Mouse (Mus musculus) myocyte (in vitro differentiated cells): Measurements from ENCODE around the gene Tle6. TPM values are rescaled to one million over a fixed set of nuclear protein-coding genes. Genes with fewer than 3 reads are reported as not detected.

Experiments used
- H3K27me3 ChIP-seq: one replicate; pipeline ENCODE4 v1.6.1; 2011; ENCODE audit not compliant: control insufficient read depth, insufficient read depth, insufficient read length
- H3K36me3 ChIP-seq: one replicate; pipeline ENCODE4 v1.6.1; 2011; ENCODE audit not compliant: control insufficient read depth, insufficient read depth
- H3K4me2 ChIP-seq: one replicate; pipeline ENCODE4 v1.6.1; 2011; ENCODE audit warnings: low read depth, control low read depth
- H3K4me3 ChIP-seq: one replicate; pipeline ENCODE4 v1.5.1; 2011; ENCODE audit warnings: mild to moderate bottlenecking, control low read depth, moderate library complexity
- H3K79me2 ChIP-seq: one replicate; pipeline ENCODE4 v1.6.1; 2011; ENCODE audit not compliant: control insufficient read depth, insufficient read depth
- H3ac ChIP-seq: one replicate; pipeline ENCODE4 v1.6.1; 2011; ENCODE audit not compliant: control insufficient read depth, insufficient read length
- CEBPB ChIP-seq: IDR thresholded peaks from 2 replicates; pipeline ENCODE4 v1.6.1; 2011; ENCODE audit warnings: mild to moderate bottlenecking, moderate library complexity; ENCODE audit not compliant: poor library complexity, insufficient read depth, severe bottlenecking
- E2F4 ChIP-seq: IDR thresholded peaks from one replicate; pipeline ENCODE4 v1.6.1; 2011; ENCODE audit warnings: mild to moderate bottlenecking, control low read depth, moderate library complexity; ENCODE audit not compliant: insufficient read depth
- MAX ChIP-seq: IDR thresholded peaks from one replicate; pipeline ENCODE4 v1.6.1; 2011; ENCODE audit warnings: low read depth, mild to moderate bottlenecking, control low read depth
- MYOD1 ChIP-seq, 3 experiments: IDR thresholded peaks; one replicate each; pipeline ENCODE4 v1.6.1; 2011; ENCODE audit warnings: control low read depth in 2 of 3, low read depth in 2 of 3, mild to moderate bottlenecking in 2 of 3, moderate library complexity in 1 of 3; ENCODE audit not compliant: insufficient read length in 2 of 3, control insufficient read depth in 1 of 3
- MYOG ChIP-seq, 3 experiments: IDR thresholded peaks; one replicate each; pipeline ENCODE4 v1.6.1; 2011; ENCODE audit warnings: control low read depth in 2 of 3, low read depth in 2 of 3, mild to moderate bottlenecking in 2 of 3; ENCODE audit not compliant: insufficient read length in 2 of 3, control insufficient read depth in 1 of 3, insufficient read depth in 1 of 3
- POLR2A ChIP-seq: IDR thresholded peaks from one replicate; pipeline ENCODE4 v1.6.1; 2011; ENCODE audit warnings: low read depth, mild to moderate bottlenecking, control low read depth, moderate library complexity; ENCODE audit not compliant: insufficient read length
- POLR2AphosphoS2 ChIP-seq: IDR thresholded peaks from one replicate; pipeline ENCODE4 v1.6.1; 2011; ENCODE audit warnings: low read depth, control low read depth; ENCODE audit not compliant: insufficient read length
- REST ChIP-seq: IDR thresholded peaks from one replicate; pipeline ENCODE4 v1.6.1; 2011; ENCODE audit warnings: mild to moderate bottlenecking, control low read depth, moderate library complexity; ENCODE audit not compliant: insufficient read depth, insufficient read length
- SRF ChIP-seq: IDR thresholded peaks from one replicate; pipeline ENCODE4 v1.6.1; 2011; ENCODE audit warnings: low read depth; ENCODE audit not compliant: control insufficient read depth, insufficient read length
- TCF12 ChIP-seq: IDR thresholded peaks from one replicate; pipeline ENCODE4 v1.6.1; 2011; ENCODE audit warnings: mild to moderate bottlenecking, control low read depth; ENCODE audit not compliant: poor library complexity, insufficient read depth, severe bottlenecking
- TCF3 ChIP-seq: IDR thresholded peaks from one replicate; pipeline ENCODE4 v1.6.1; 2011; ENCODE audit warnings: low read depth, control low read depth; ENCODE audit not compliant: insufficient read length
- USF1 ChIP-seq: IDR thresholded peaks from one replicate; pipeline ENCODE4 v1.6.1; 2011; ENCODE audit warnings: low read depth, mild to moderate bottlenecking, control low read depth, moderate library complexity
- polyA plus RNA-seq: library from polyadenylated mRNA; unstranded; fragments of >200 nt; fragmentation: generic; extraction: Trizol; gene quantifications from one replicate; pipeline ENCODE4 v1.2.1, GENCODE M21; 2012; ENCODE audit warnings: missing spikeins

Gene Tle6
- polyA plus RNA-seq, 1 experiment: 15.3 TPM

DNA sequence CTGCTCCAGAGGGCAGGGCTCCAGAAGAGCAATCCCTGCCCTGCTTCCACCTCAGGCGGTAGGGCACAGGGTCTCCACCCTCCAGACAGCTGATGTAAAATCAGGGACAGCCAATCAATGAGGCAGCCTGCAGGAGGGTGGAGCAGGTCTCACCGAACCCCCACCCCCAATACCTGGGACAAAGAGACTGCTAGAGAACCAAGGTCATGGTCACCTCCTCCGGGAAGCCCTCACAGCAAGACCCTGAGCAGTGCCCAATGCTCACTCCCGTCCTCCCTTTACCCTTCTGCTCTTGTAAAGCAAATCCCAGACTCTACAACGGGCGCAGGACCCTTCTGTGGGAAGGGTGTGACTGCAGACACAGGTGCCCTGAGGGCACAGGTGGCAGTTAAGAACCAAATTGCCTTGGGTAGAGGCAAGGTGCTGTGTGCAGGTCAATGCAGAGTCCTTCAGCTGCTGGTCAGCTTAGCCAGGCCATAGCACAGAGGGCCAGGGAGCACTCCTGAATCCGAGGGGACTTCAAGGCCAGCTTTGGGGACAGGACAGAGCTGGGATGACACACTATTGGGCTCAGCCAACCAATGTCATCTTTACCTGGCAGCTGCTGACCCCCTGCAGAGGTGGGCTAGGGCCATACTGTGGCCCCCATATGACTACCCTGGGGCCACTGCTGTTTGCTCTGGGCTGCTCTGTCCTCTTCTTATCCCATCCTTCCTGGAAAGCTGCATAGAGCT is 58.0 kb downstream of the Tle6 start:
- TF ChIP-seq POLR2A (no peak), CEBPB (no peak), TCF3 (no peak), REST (no peak), MYOD1 (IDR thresholded peaks at IDR 0.05; ENCODE audit: control insufficient read depth in 1 of 3, insufficient read length in 2 of 3, low read depth in 2 of 3) (no peak), MYOG (IDR thresholded peaks at IDR 0.05; ENCODE audit: control insufficient read depth in 1 of 3, insufficient read depth in 1 of 3, insufficient read length in 2 of 3, low read depth in 2 of 3) (no peak), TCF12 (no peak), USF1 (no peak)
- Histone ChIP-seq H3K4me2 (peak overlapping the region; percentile 98), H3K27me3 (no peaks in the 10 kb centered on the region), H3K79me2 (peaks cover 62% of the 10 kb centered on the region), H3ac (peak overlapping the region; percentile 82), H3K4me3 (peak overlapping the region; percentile 44), H3K36me3 (no peaks in the 10 kb centered on the region)

DNA sequence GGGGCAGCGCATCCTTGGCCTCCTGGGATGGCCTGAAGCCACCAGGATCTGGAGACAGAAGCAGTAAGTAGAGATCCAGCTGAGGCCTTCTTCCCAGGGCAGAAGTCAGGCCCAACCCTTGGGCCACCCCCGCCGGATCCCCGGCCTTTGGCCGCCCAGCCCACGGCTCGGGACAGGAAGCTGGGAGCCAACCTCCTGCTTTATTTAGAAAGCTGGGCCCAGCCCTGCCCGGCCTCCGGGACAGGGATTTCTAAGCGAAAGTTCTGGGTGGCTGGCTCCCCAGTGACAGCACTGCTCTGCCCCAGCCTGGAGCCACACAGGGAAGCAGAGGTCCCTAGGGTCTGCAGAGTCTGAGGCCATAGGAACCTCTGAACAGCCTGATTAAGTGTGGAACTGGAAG is 59.1 kb downstream of the Tle6 start:
- H3K27me3 ChIP-seq: no peaks in the 10 kb centered on the region
- peak overlapping the region; percentile 52 for H3K4me2 ChIP-seq
- TF ChIP-seq MYOG (IDR thresholded peaks at IDR 0.05; ENCODE audit: control insufficient read depth in 1 of 3, insufficient read depth in 1 of 3, insufficient read length in 2 of 3, low read depth in 2 of 3) (no peak), SRF (no peak)
- H3K36me3 ChIP-seq: no peaks in the 10 kb centered on the region
- no peak overlapping the region for H3K4me3 ChIP-seq
- H3ac ChIP-seq: no peak overlapping the region
- H3K79me2 ChIP-seq: peaks cover 66% of the 10 kb centered on the region

DNA sequence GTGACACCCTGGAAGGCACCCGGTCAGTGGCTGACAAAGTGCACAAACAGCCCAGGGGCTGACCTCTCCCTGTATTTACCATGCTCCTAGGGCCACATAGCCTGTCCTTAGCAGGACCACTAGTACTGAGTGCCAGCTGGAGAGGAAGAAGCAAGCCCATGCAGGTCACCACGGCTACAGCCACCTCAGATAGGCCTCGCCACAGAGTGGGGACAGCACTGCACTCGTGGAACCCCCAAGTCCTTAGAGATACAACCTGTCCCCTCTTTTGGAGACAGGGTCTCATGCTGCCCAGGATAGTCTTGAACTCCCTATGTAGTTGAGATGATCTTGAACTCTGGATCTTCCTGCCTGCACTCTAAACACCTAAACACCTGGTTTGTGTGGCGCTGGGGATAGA is 59.5 kb downstream of the Tle6 start:
- Histone ChIP-seq H3K79me2 (peaks cover 71% of the 10 kb centered on the region), H3ac (no peak overlapping the region), H3K4me3 (no peak overlapping the region), H3K36me3 (no peaks in the 10 kb centered on the region), H3K4me2 (peak overlapping the region; percentile 34), H3K27me3 (no peaks in the 10 kb centered on the region)
- no peak for TF ChIP-seq MYOD1 (IDR thresholded peaks at IDR 0.05; ENCODE audit: control insufficient read depth in 1 of 3, insufficient read length in 2 of 3, low read depth in 2 of 3)
- TF ChIP-seq SRF: no peak
- TF ChIP-seq POLR2A: no peak
- no peak for TF ChIP-seq CEBPB
- TF ChIP-seq USF1: no peak
- TF ChIP-seq TCF3: no peak
- no peak for TF ChIP-seq TCF12
- no peak for TF ChIP-seq MYOG (IDR thresholded peaks at IDR 0.05; ENCODE audit: control insufficient read depth in 1 of 3, insufficient read depth in 1 of 3, insufficient read length in 2 of 3, low read depth in 2 of 3)
- no peak for TF ChIP-seq POLR2AphosphoS2
- no peak for TF ChIP-seq MAX
- TF ChIP-seq REST: no peak
- no peak for TF ChIP-seq E2F4

Other genes starting within 250 kb of the Tle6 start
- 21.7 TPM for gene Mfsd12, start 243.6 kb downstream of the Tle6 start, polyA plus RNA-seq
- gene 4930404N11Rik, start 235.3 kb downstream of the Tle6 start, polyA plus RNA-seq: 0.92 TPM
- 42.0 TPM for gene Fzr1, start 222.6 kb downstream of the Tle6 start, polyA plus RNA-seq
- gene Dohh, start 216.6 kb downstream of the Tle6 start, polyA plus RNA-seq: 103 TPM
- 1.7 TPM for gene Gm48551, start 216.6 kb downstream of the Tle6 start, polyA plus RNA-seq
- gene Gm48552, start 212.1 kb downstream of the Tle6 start, polyA plus RNA-seq: 0.73 TPM
- 0.30 TPM for gene Smim24, start 208.0 kb downstream of the Tle6 start, polyA plus RNA-seq
- gene Nfic, start 145.4 kb downstream of the Tle6 start, polyA plus RNA-seq: 115 TPM
- 0.37 TPM for gene Celf5, start 118.4 kb downstream of the Tle6 start, polyA plus RNA-seq
- gene Ncln, start 104.7 kb downstream of the Tle6 start, polyA plus RNA-seq: 153 TPM
- not detected for gene S1pr4, start 100.9 kb downstream of the Tle6 start, polyA plus RNA-seq
- gene Gna15, start 76.8 kb downstream of the Tle6 start, polyA plus RNA-seq: not detected
- 58.2 TPM for gene Gna11, start 55.9 kb downstream of the Tle6 start, polyA plus RNA-seq
- gene Aes, start 41.6 kb downstream of the Tle6 start, polyA plus RNA-seq: 639 TPM
- 11.3 TPM for gene Tle2, start 26.5 kb downstream of the Tle6 start, polyA plus RNA-seq
- gene BC025920, start 5.2 kb upstream of the Tle6 start, polyA plus RNA-seq: 0.78 TPM
- 28.0 TPM for gene Sirt6, start 26.7 kb upstream of the Tle6 start, polyA plus RNA-seq
- 11.8 TPM for gene Ankrd24, start 27.5 kb upstream of the Tle6 start, polyA plus RNA-seq
- gene Gm10778, start 48.0 kb upstream of the Tle6 start, polyA plus RNA-seq: 0.59 TPM
- 1.1 TPM for gene Zfp433, start 103.8 kb upstream of the Tle6 start, polyA plus RNA-seq
- gene Gm3055, start 170.1 kb upstream of the Tle6 start, polyA plus RNA-seq: 0.89 TPM
- gene Gm4767, start 211.1 kb upstream of the Tle6 start, polyA plus RNA-seq: 0.19 TPM